ENCODE assay signal across 24 mouse cellular contexts in genomic region chr14:54782971-54783370, GRCm38 (mm10). TPM values are rescaled to one million over a fixed set of nuclear protein-coding genes. Genes with fewer than 3 reads are reported as not detected.
DNase-seq lines count a peak whose midpoint lies in the region; ATAC-seq lines count a peak whose summit lies in the region.
"Had no signal": no experiment of that assay in that cellular context is flagged by ENCODE, and none has a peak within 500 bp of the region (broad histone marks: within the 10 kb centered on the region; RNA-seq: fewer than 3 reads in every experiment).

No protein-coding gene starts in this region.

- no peak for ATAC-seq in kidney, embryonic 16.5 days (ENCODE audit: low FRiP score, low TSS enrichment)
- ATAC-seq in intestine, embryonic 16.5 days, result peak; percentile 39; the same call in 1 of the 2 replicates
- no peak for ATAC-seq in heart, embryonic 12.5 days (ENCODE audit: insufficient number of reproducible peaks, low FRiP score)
- ATAC-seq: forebrain, embryonic 14.5 days had no signal

- WGBS in kidney, embryonic 16.5 days, result 83% methylated on average over 6 of the region's 6 CpGs
- 60% methylated on average over 6 of the region's 6 CpGs for WGBS in intestine, embryonic 16.5 days
- 83% methylated on average over 6 of the region's 6 CpGs for WGBS in heart, embryonic 12.5 days

- H3K9ac ChIP-seq in kidney, embryonic 16.5 days (replicated peaks; ENCODE audit: low read length), result no peak overlapping the region
- H3K9ac ChIP-seq in intestine, embryonic 16.5 days (ENCODE audit: low read depth, low read length), result no peak overlapping the region
- no peak overlapping the region for H3K9ac ChIP-seq in heart, embryonic 12.5 days
- H3K9ac ChIP-seq: embryonic facial prominence, embryonic 15.5 days; hindbrain, embryonic 12.5 days had no signal

- H3K27me3 ChIP-seq in kidney, embryonic 16.5 days (ENCODE audit: insufficient read depth, low read length), result peaks cover 14% of the 10 kb centered on the region
- H3K27me3 ChIP-seq in intestine, embryonic 16.5 days (replicated peaks; ENCODE audit: control insufficient read depth, insufficient read depth, low read length), result no peaks in the 10 kb centered on the region; the same call in 1 of the 2 replicates
- peaks cover 6% of the 10 kb centered on the region for H3K27me3 ChIP-seq in heart, embryonic 12.5 days (replicated peaks)

- H3K36me3 ChIP-seq in kidney, embryonic 16.5 days (ENCODE audit: insufficient read depth, low read length), result no peaks in the 10 kb centered on the region
- no peaks in the 10 kb centered on the region for H3K36me3 ChIP-seq in intestine, embryonic 16.5 days (ENCODE audit: control insufficient read depth, insufficient read depth, low read length)
- H3K36me3 ChIP-seq in heart, embryonic 12.5 days, result no peaks in the 10 kb centered on the region
- H3K36me3 ChIP-seq: embryonic facial prominence, embryonic 15.5 days; forebrain, embryonic 10.5 days; hindbrain, embryonic 12.5 days had no signal

- peaks cover 9% of the 10 kb centered on the region; the same call in 1 of the 2 replicates for H3K4me1 ChIP-seq in kidney, embryonic 16.5 days (ENCODE audit: insufficient read depth, low read length)
- H3K4me1 ChIP-seq in intestine, embryonic 16.5 days (ENCODE audit: control insufficient read depth, insufficient read depth, low read length), result 0 out of 2 replicates have a peak, but pooled peaks cover 4% of the 10 kb centered on the region
- H3K4me1 ChIP-seq in heart, embryonic 12.5 days (replicated peaks), result peaks cover 7% of the 10 kb centered on the region

- H3K4me3 ChIP-seq in kidney, embryonic 16.5 days (ENCODE audit: low read length), result no peak overlapping the region
- no peak overlapping the region for H3K4me3 ChIP-seq in intestine, embryonic 16.5 days (ENCODE audit: low read length)
- H3K4me3 ChIP-seq in heart, embryonic 12.5 days, result no peak overlapping the region
- H3K4me3 ChIP-seq: embryonic facial prominence, embryonic 15.5 days; erythroblast, embryonic 14.5 days; forebrain, embryonic 10.5 days; gastrocnemius, adult 2 months; hindbrain, embryonic 12.5 days had no signal

- H3K9me3 ChIP-seq in kidney, embryonic 16.5 days (ENCODE audit: low read length), result peaks cover 3% of the 10 kb centered on the region; the same call in 1 of the 2 replicates
- H3K9me3 ChIP-seq in intestine, embryonic 16.5 days (ENCODE audit: control insufficient read depth, low read length), result no peaks in the 10 kb centered on the region
- H3K9me3 ChIP-seq in heart, embryonic 12.5 days (replicated peaks), result 0 out of 2 replicates have a peak, but pooled peaks cover 3% of the 10 kb centered on the region
- H3K9me3 ChIP-seq: embryonic facial prominence, embryonic 15.5 days; forebrain, embryonic 10.5 days; hindbrain, embryonic 12.5 days had no signal

- H3K4me2 ChIP-seq in kidney, embryonic 16.5 days (replicated peaks; ENCODE audit: low read depth, low read length), result no peak overlapping the region
- no peak overlapping the region for H3K4me2 ChIP-seq in intestine, embryonic 16.5 days (ENCODE audit: low read depth, low read length)
- no peak overlapping the region for H3K4me2 ChIP-seq in heart, embryonic 12.5 days
- H3K4me2 ChIP-seq: embryonic facial prominence, embryonic 15.5 days; hindbrain, embryonic 12.5 days had no signal

- DNase-seq in kidney, adult 8-10 months, result peak; percentile 62 to 73
- DNase-seq in kidney, postnatal 14 days, result peak; percentile 48
- DNase-seq in layer of hippocampus, postnatal 25 days (ENCODE audit: extremely low spot score in 1 of 2, low spot score in 1 of 2), result no peak
- DNase-seq: adrenal gland, adult 2 months; adrenal gland, postnatal 25 days; cerebellum, adult 18-20 months; cerebellum, postnatal 14 days; embryo, embryonic 11 days; gastrocnemius, adult 2 months; gastrocnemius, postnatal 25 days; heart, postnatal 10 days; heart, postnatal 4 days had no signal

- no peak overlapping the region for H3K27ac ChIP-seq in kidney, embryonic 16.5 days (ENCODE audit: low read length)
- H3K27ac ChIP-seq in intestine, embryonic 16.5 days (ENCODE audit: low read length), result peak overlapping the region; percentile 51
- H3K27ac ChIP-seq in heart, embryonic 12.5 days (ENCODE audit: poor library complexity, severe bottlenecking), result no peak overlapping the region
- H3K27ac ChIP-seq: embryonic facial prominence, embryonic 15.5 days; forebrain, embryonic 10.5 days; gastrocnemius, adult 2 months; hindbrain, embryonic 12.5 days had no signal

RNA-seq across cellular contexts. Expression of gene Slc7a8, which starts 1.2 kb away (rescaled TPM):
- polyA plus RNA-seq in kidney, embryonic 16.5 days (2015; fragmentation: Nextera tagmentation; extraction: Ambion mirVana), result 21.0 and 24.6 TPM in 2 replicates
- polyA plus RNA-seq in intestine, embryonic 16.5 days (2015; fragmentation: Nextera tagmentation; extraction: Ambion mirVana), result 45.7 and 60.3 TPM in 2 replicates
- 4.4 and 4.7 TPM in 2 replicates for polyA plus RNA-seq in heart, embryonic 12.5 days (2016; fragmentation: Nextera tagmentation; extraction: Ambion mirVana)
- 10 to 100 TPM; 54.3 to 61.2 TPM for total RNA-seq in layer of hippocampus, postnatal 25 days (2021)

RNA-seq across cellular contexts. Expression of gene Rnf212b, which starts 31.0 kb away (rescaled TPM):
- polyA plus RNA-seq in kidney, embryonic 16.5 days (2015; fragmentation: Nextera tagmentation; extraction: Ambion mirVana), result 0.16 and 0.59 TPM in 2 replicates
- 0.13 TPM in 1 of 2 replicates, not detected in the other for polyA plus RNA-seq in intestine, embryonic 16.5 days (2015; fragmentation: Nextera tagmentation; extraction: Ambion mirVana)
- not detected in 2 replicates for polyA plus RNA-seq in heart, embryonic 12.5 days (2016; fragmentation: Nextera tagmentation; extraction: Ambion mirVana)
- not detected for total RNA-seq in layer of hippocampus, postnatal 25 days (2021)
- total RNA-seq: common myeloid progenitor, adult 5-6 weeks; granulocyte monocyte progenitor cell, adult 5-6 weeks; heart, postnatal 10 days; heart, postnatal 4 days had no signal
- polyA plus RNA-seq: embryonic facial prominence, embryonic 11.5 days; embryonic facial prominence, embryonic 15.5 days; erythroblast, embryonic 14.5 days; forebrain, embryonic 10.5 days; forebrain, embryonic 14.5 days; heart, embryonic 14.5 days; hindbrain, embryonic 12.5 days had no signal

Comparison
In these comparisons a context has a peak if more than half of its experiments do, and no peak if none do; other contexts are left out.
1. DNase-seq: peak in kidney, adult 8-10 months (2 of 2) and kidney, postnatal 14 days (single experiment); none in layer of hippocampus, postnatal 25 days (0 of 2).